Mouse (Mus musculus): Measurements from ENCODE around the gene Timm10.
A peak's percentile ranks its signal among the peaks of the same experiment; 100 is the strongest.
"Not testable (repeated sequence)": the region's sequence is repeated elsewhere in the genome, so short reads cannot be mapped to it uniquely, and the experiment has no call there.

The Timm10 gene

GRCm38 (mm10) chr2:84826488-84827282 is at the start of gene Timm10:
Gene Timm10 (plus strand): TSS chr2:84826997.
- DNase-seq: peak; percentile 94

GRCm38 (mm10) chr2:84777706-84778105 is 49.1 kb upstream of the Timm10 start:
- DNase-seq: no peak

GRCm38 (mm10) chr2:84779210-84779609 is 47.6 kb upstream of the Timm10 start:
- peak; percentile 36 for DNase-seq

GRCm38 (mm10) chr2:84783315-84783714 is 43.5 kb upstream of the Timm10 start:
- no peak for DNase-seq

- DNase-seq: no peak
Measured at GRCm38 (mm10) chr2:84783840-84784566, 42.8 kb upstream of the Timm10 start.

- DNase-seq: no peak
Measured at GRCm38 (mm10) chr2:84788316-84788715, 38.5 kb upstream of the Timm10 start.

GRCm38 (mm10) chr2:84790418-84790817 is 36.4 kb upstream of the Timm10 start:
- no peak for DNase-seq

- no peak for DNase-seq
Measured at GRCm38 (mm10) chr2:84792516-84792915, 34.3 kb upstream of the Timm10 start.

- no peak for DNase-seq
Measured at GRCm38 (mm10) chr2:84793154-84793553, 33.6 kb upstream of the Timm10 start.

GRCm38 (mm10) chr2:84793871-84794270 is 32.9 kb upstream of the Timm10 start:
- no peak for DNase-seq

- DNase-seq: peak; percentile 89
Measured at GRCm38 (mm10) chr2:84797833-84798492, 28.8 kb upstream of the Timm10 start.

GRCm38 (mm10) chr2:84798493-84798921 is 28.3 kb upstream of the Timm10 start, which contains the start of gene Ube2l6:
Gene Ube2l6 (plus strand): TSS chr2:84798828.
- DNase-seq: peak; percentile 76

GRCm38 (mm10) chr2:84799041-84799561 is 27.7 kb upstream of the Timm10 start:
- DNase-seq: peak; percentile 85

- DNase-seq: no peak
Measured at GRCm38 (mm10) chr2:84800304-84800703, 26.5 kb upstream of the Timm10 start.

- not testable (repeated sequence) for DNase-seq
Measured at GRCm38 (mm10) chr2:84801223-84801622, 25.6 kb upstream of the Timm10 start.

- DNase-seq: no peak
Measured at GRCm38 (mm10) chr2:84803963-84804362, 22.8 kb upstream of the Timm10 start.

- DNase-seq: no peak
Measured at GRCm38 (mm10) chr2:84806546-84806945, 20.3 kb upstream of the Timm10 start.

- no peak for DNase-seq
Measured at GRCm38 (mm10) chr2:84809330-84809729, 17.5 kb upstream of the Timm10 start.

- DNase-seq: no peak
Measured at GRCm38 (mm10) chr2:84810526-84810885, 16.3 kb upstream of the Timm10 start.

GRCm38 (mm10) chr2:84810886-84811577 is 15.8 kb upstream of the Timm10 start:
- peak; percentile 86 for DNase-seq

GRCm38 (mm10) chr2:84811880-84812279 is 14.9 kb upstream of the Timm10 start:
- no peak for DNase-seq

- no peak for DNase-seq
Measured at GRCm38 (mm10) chr2:84812676-84813075, 14.1 kb upstream of the Timm10 start.

- no peak for DNase-seq
Measured at GRCm38 (mm10) chr2:84819861-84820260, 6.9 kb upstream of the Timm10 start.
